Mouse (Mus musculus): ENCODE data around the gene Lrsam1. TPM values are rescaled to one million over a fixed set of nuclear protein-coding genes. Genes with fewer than 3 reads are reported as not detected.
A peak's percentile ranks its signal among the peaks of the same experiment; 100 is the strongest.

Gene Lrsam1
- polyA plus RNA-seq, 1 experiment from 2014 or later = 24.5 TPM

DNA sequence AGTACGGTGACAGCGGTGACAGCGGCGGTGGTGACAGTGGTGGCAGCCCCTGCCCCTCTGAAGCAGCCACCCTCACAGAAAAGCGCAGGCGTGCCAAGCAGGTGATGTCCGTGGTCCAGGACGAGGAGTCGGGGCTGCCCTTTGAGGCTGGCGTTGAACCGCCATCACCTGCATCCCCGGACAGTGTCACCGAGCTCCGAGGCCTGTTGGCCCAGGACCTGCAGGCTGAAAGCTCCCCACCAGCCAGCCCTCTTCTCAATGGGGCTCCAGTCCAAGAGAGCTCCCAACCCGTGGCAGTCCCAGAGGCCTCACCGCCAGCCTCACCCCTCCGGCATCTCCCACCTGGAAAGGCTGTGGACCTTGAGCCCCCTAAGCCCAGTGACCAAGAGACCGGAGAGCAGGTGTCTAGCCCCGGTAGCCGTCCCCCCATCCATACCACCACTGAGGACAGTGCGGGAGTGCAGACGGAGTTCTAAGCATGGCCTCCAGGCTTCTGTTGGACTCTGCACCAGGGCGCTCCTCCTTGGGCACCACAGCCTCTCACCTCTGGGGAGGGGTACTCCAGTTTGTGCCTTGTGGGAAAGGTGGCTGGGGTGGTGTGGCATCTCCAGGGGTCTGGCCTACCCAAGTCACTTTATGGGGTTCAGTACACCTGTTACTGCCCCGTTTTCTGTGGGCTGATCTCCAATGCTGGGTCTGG, 37.7 kb downstream of the Lrsam1 start:
- ATAC-seq = 0 out of 2 replicates have a peak, but pooled peaks have one; percentile 18

DNA sequence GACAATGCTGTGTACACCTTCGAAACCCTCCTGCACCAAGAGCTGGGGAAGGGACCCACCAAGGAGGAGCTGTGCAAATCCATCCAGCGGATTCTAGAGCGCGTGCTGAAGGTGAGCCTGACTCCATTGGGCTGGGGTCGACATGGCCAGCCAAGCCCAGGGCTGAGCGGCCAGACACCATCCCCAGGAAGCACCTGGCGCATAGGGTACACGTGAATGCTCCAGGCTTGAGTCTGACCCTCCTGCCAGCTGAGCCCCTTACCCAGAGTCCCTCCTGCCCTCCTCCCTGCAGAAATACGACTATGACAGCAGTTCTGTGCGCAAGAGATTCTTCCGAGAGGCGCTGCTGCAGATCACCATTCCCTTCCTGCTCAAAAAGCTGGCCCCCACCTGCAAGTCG, 38.9 kb downstream of the Lrsam1 start:
- Histone ChIP-seq H3K4me2 (ENCODE audit: low read length) (no peak overlapping the region), H3K9ac (ENCODE audit: low read depth, low read length) (no peak overlapping the region), H3K9me3 (ENCODE audit: control insufficient read depth, low read length) (no peaks in the 10 kb centered on the region), H3K27me3 (replicated peaks; ENCODE audit: control insufficient read depth, insufficient read depth, low read length) (no peaks in the 10 kb centered on the region), H3K4me1 (ENCODE audit: control insufficient read depth, insufficient read depth, low read depth, low read length) (no peaks in the 10 kb centered on the region), H3K36me3 (ENCODE audit: control insufficient read depth, insufficient read depth, low read length) (peaks cover 42% of the 10 kb centered on the region), H3K27ac (ENCODE audit: low read depth, low read length) (no peak overlapping the region), H3K4me3 (ENCODE audit: low read length) (no peak overlapping the region)
- ATAC-seq = no peak
- 87% methylated on average over 13 of the region's 13 CpGs for WGBS

More for the DNA sequence above, 37.7 kb downstream of the Lrsam1 start:
- Histone ChIP-seq H3K36me3 (ENCODE audit: control insufficient read depth, insufficient read depth, low read length) (peaks cover 42% of the 10 kb centered on the region), H3K27ac (ENCODE audit: low read depth, low read length) (no peak overlapping the region), H3K4me2 (ENCODE audit: low read length) (no peak overlapping the region), H3K4me3 (ENCODE audit: low read length) (no peak overlapping the region), H3K9ac (ENCODE audit: low read depth, low read length) (no peak overlapping the region), H3K4me1 (ENCODE audit: control insufficient read depth, insufficient read depth, low read depth, low read length) (no peaks in the 10 kb centered on the region), H3K9me3 (ENCODE audit: control insufficient read depth, low read length) (no peaks in the 10 kb centered on the region), H3K27me3 (replicated peaks; ENCODE audit: control insufficient read depth, insufficient read depth, low read length) (no peaks in the 10 kb centered on the region)
- 95% methylated on average over 24 of the region's 24 CpGs for WGBS

DNA sequence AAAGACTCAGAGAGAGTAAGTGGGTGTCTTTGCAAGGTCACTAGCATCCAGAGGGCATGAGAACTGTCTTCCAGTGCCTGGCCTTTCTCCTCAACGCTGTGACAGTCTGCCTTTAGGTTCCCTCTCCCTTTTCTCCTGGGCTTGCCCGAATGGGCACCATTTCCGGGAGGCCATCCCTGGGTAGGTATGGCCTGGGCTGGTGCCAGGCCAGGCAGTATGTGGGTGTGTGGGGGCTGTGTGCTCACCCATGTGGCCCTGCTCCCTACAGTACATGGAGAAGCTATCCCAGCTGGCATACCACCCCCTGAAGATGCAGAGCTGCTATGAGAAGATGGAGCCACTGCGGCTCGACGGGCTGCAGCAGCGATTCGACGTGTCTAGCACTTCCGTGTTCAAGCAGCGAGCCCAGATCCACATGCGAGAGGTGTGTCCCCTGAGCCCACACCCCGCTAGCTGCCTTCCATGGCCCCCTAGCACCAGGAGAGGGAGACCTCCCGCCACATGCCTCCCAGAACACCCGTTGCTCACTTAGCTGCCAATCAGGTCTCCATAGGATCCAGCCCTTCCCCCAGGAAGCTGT, 39.5 kb downstream of the Lrsam1 start:
- Histone ChIP-seq H3K27me3 (replicated peaks; ENCODE audit: control insufficient read depth, insufficient read depth, low read length) (no peaks in the 10 kb centered on the region), H3K4me3 (ENCODE audit: low read length) (no peak overlapping the region), H3K4me2 (ENCODE audit: low read length) (no peak overlapping the region), H3K36me3 (ENCODE audit: control insufficient read depth, insufficient read depth, low read length) (peaks cover 42% of the 10 kb centered on the region), H3K9me3 (ENCODE audit: control insufficient read depth, low read length) (no peaks in the 10 kb centered on the region), H3K4me1 (ENCODE audit: control insufficient read depth, insufficient read depth, low read depth, low read length) (no peaks in the 10 kb centered on the region), H3K27ac (ENCODE audit: low read depth, low read length) (no peak overlapping the region), H3K9ac (ENCODE audit: low read depth, low read length) (no peak overlapping the region)
- WGBS = 91% methylated on average over 15 of the region's 15 CpGs
- ATAC-seq = no peak

DNA sequence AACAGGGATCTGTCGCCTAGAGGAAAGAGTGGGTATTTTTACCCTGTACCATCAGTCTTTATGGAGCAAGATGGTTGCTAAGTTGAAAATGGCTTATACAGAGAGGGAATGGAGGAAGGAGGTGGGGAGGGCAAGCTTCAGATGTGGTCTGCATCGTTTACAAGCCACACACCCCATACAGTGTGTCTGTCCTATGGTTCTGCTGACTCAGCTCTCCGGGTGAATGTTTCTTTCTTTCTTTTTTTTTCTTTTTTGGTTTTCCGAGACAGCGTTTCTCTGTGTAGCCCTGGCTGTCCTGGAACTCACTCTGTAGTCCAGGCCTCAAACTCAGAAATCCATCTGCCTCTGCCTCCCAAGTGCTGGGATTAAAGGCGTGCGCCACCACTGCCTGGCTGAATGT, 40.2 kb downstream of the Lrsam1 start:
- H3K4me3 ChIP-seq (ENCODE audit: low read length) = no peak overlapping the region
- H3K4me1 ChIP-seq (ENCODE audit: control insufficient read depth, insufficient read depth, low read depth, low read length) = no peaks in the 10 kb centered on the region
- no peaks in the 10 kb centered on the region for H3K27me3 ChIP-seq (replicated peaks; ENCODE audit: control insufficient read depth, insufficient read depth, low read length)
- no peaks in the 10 kb centered on the region for H3K9me3 ChIP-seq (ENCODE audit: control insufficient read depth, low read length)
- 80% methylated on average over 7 of the region's 7 CpGs for WGBS
- no peak overlapping the region for H3K9ac ChIP-seq (ENCODE audit: low read depth, low read length)
- no peak overlapping the region for H3K27ac ChIP-seq (ENCODE audit: low read depth, low read length)
- ATAC-seq = no peak
- peaks cover 42% of the 10 kb centered on the region for H3K36me3 ChIP-seq (ENCODE audit: control insufficient read depth, insufficient read depth, low read length)
- H3K4me2 ChIP-seq (ENCODE audit: low read length) = no peak overlapping the region

DNA sequence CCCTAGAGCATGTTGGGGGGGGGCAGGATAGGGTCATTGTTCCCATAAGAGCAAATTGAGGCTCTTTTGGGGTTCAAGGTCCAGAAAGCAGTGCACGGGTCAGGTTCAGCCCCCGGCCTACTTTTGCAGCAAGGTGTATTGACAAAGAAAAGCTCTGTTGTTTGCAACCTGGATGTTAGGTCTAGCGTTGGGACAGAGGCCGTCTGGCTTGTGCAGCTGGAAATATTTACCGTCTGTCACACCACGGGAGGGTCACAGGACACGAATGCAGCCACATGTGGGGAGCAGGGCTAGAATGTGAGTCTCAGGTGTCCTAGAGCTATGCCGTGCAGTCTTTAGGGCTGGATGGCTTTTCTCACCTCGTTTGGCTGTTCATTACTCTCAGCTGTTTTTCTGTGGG, 43.0 kb downstream of the Lrsam1 start:
- Histone ChIP-seq H3K4me3 (ENCODE audit: low read length) (no peak overlapping the region), H3K9me3 (ENCODE audit: control insufficient read depth, low read length) (no peaks in the 10 kb centered on the region), H3K27ac (ENCODE audit: low read depth, low read length) (no peak overlapping the region), H3K9ac (ENCODE audit: low read depth, low read length) (no peak overlapping the region), H3K36me3 (ENCODE audit: control insufficient read depth, insufficient read depth, low read length) (peaks cover 32% of the 10 kb centered on the region), H3K27me3 (replicated peaks; ENCODE audit: control insufficient read depth, insufficient read depth, low read length) (no peaks in the 10 kb centered on the region), H3K4me1 (ENCODE audit: control insufficient read depth, insufficient read depth, low read depth, low read length) (no peaks in the 10 kb centered on the region; the same call in 1 of the 2 replicates), H3K4me2 (ENCODE audit: low read length) (no peak overlapping the region)
- WGBS = 82% methylated on average over 9 of the region's 9 CpGs
- no peak for ATAC-seq

DNA sequence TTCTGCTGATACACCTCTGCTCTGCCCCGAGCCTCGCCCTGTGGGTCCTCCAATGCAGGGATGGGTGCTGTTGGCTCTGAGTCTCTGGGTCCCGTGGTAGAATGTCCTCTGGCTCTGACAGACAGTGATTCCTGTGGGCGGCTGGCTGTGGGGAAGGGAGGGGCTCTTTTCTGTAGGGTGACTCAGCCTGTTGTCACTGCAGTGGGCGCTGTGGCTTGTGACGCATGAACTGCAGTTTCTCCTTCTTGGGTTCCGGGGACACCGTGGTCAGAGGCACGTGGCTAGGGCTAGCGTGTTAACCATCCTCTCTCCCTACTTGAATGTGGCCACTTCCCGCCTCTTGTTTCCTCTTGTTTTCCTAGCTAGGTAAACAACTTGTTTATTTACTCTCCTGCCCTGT, 43.9 kb downstream of the Lrsam1 start:
- no peak overlapping the region for H3K4me3 ChIP-seq (ENCODE audit: low read length)
- H3K4me1 ChIP-seq (ENCODE audit: control insufficient read depth, insufficient read depth, low read depth, low read length) = no peaks in the 10 kb centered on the region; the same call in 1 of the 2 replicates
- 80% methylated on average over 11 of the region's 11 CpGs for WGBS
- no peak for ATAC-seq
- H3K27me3 ChIP-seq (replicated peaks; ENCODE audit: control insufficient read depth, insufficient read depth, low read length) = no peaks in the 10 kb centered on the region
- H3K36me3 ChIP-seq (ENCODE audit: control insufficient read depth, insufficient read depth, low read length) = peaks cover 30% of the 10 kb centered on the region
- H3K4me2 ChIP-seq (ENCODE audit: low read length) = no peak overlapping the region
- H3K27ac ChIP-seq (ENCODE audit: low read depth, low read length) = no peak overlapping the region
- H3K9me3 ChIP-seq (ENCODE audit: control insufficient read depth, low read length) = no peaks in the 10 kb centered on the region
- no peak overlapping the region for H3K9ac ChIP-seq (ENCODE audit: low read depth, low read length)

DNA sequence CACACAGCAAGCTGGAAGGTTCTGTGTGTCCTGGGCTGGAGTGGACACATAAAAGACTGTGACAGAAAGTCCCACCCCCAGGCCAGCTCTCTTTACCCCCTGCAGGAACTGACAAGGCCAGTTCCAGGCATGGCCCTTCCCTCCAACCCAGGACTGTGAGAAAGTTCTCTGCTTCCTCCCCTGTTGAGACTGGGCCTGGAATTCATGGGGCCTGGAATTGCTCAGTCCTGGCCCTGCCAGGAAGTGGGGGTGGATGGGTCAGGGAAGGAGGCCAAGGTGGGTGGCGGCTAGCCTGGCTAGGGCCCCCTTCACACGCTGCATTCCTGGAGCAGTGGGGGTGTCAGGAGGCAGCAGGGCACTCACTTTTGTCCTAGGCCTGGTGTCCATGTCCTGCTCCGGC, 46.5 kb downstream of the Lrsam1 start:
- peak overlapping the region; percentile 47 for H3K27ac ChIP-seq (ENCODE audit: low read depth, low read length)
- H3K4me3 ChIP-seq (ENCODE audit: low read length) = no peak overlapping the region
- H3K9me3 ChIP-seq (ENCODE audit: control insufficient read depth, low read length) = no peaks in the 10 kb centered on the region
- peak; percentile 87 for ATAC-seq
- no peak overlapping the region for H3K9ac ChIP-seq (ENCODE audit: low read depth, low read length)
- no peak overlapping the region for H3K4me2 ChIP-seq (ENCODE audit: low read length)
- WGBS = 33% methylated on average over 3 of the region's 3 CpGs
- H3K4me1 ChIP-seq (ENCODE audit: control insufficient read depth, insufficient read depth, low read depth, low read length) = no peaks in the 10 kb centered on the region; the same call in 1 of the 2 replicates
- H3K36me3 ChIP-seq (ENCODE audit: control insufficient read depth, insufficient read depth, low read length) = peaks cover 21% of the 10 kb centered on the region
- no peaks in the 10 kb centered on the region for H3K27me3 ChIP-seq (replicated peaks; ENCODE audit: control insufficient read depth, insufficient read depth, low read length)

DNA sequence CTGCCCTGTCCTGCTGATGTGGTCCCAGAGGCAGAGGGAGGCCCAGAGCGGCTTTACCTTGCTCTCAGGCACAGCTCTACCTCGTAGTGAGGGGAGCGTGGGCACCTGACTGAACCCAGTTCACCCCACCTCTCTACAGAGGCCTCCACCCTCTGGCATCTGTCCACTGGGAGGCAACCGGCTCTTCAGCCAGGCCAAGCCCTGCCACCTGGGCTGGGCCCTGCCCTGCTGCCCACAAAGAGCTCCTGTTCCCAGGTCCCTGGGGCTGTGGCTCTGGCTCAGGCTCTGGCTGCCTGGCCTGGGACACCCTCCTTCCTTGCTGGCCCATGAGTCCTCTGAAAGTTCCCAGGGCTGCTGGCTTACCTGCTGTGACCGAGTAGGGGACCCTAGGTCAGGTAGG, 47.1 kb downstream of the Lrsam1 start:
- WGBS = 81% methylated on average over 5 of the region's 5 CpGs
- no peaks in the 10 kb centered on the region for H3K27me3 ChIP-seq (replicated peaks; ENCODE audit: control insufficient read depth, insufficient read depth, low read length)
- H3K4me2 ChIP-seq (ENCODE audit: low read length) = no peak overlapping the region
- H3K36me3 ChIP-seq (ENCODE audit: control insufficient read depth, insufficient read depth, low read length) = peaks cover 16% of the 10 kb centered on the region
- H3K9me3 ChIP-seq (ENCODE audit: control insufficient read depth, low read length) = no peaks in the 10 kb centered on the region
- H3K27ac ChIP-seq (ENCODE audit: low read depth, low read length) = peak overlapping the region; percentile 47
- H3K4me1 ChIP-seq (ENCODE audit: control insufficient read depth, insufficient read depth, low read depth, low read length) = no peaks in the 10 kb centered on the region; the same call in 1 of the 2 replicates
- no peak overlapping the region; the same call in 1 of the 2 replicates for H3K9ac ChIP-seq (ENCODE audit: low read depth, low read length)
- no peak overlapping the region for H3K4me3 ChIP-seq (ENCODE audit: low read length)
- 0 out of 2 replicates have a peak, but pooled peaks have one; percentile 5 for ATAC-seq

DNA sequence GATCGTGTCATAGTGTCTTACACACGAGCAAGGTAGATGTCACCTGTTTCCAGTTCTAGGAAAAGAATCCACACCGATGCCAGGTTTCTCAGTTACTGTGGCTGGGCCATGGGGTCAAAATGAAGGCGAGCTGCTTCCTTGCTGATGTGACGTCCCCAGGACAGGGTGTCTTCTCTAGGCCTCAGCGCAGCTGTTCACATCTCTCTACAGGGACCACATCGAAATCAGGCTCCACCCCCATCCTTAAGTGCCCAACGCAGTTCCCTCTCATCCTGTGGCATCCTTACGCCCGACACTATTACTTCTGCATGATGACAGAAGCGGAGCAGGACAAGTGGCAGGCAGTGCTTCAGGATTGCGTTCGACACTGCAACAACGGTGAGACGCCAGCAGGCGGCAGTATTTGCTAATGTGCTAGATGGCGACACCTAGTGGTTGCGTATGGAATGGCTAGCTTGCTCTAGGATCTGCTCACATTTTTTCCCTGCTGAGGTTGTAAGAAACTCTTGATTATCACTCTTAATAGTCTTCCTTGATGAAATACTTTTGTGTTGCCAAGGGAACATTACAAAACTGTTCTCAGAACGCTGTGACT, 49.1 kb downstream of the Lrsam1 start:
- no peak overlapping the region for H3K4me3 ChIP-seq (ENCODE audit: low read length)
- ATAC-seq = no peak
- no peak overlapping the region for H3K27ac ChIP-seq (ENCODE audit: low read depth, low read length)
- H3K27me3 ChIP-seq (replicated peaks; ENCODE audit: control insufficient read depth, insufficient read depth, low read length) = no peaks in the 10 kb centered on the region
- H3K4me1 ChIP-seq (ENCODE audit: control insufficient read depth, insufficient read depth, low read depth, low read length) = peaks cover 19% of the 10 kb centered on the region
- no peaks in the 10 kb centered on the region for H3K9me3 ChIP-seq (ENCODE audit: control insufficient read depth, low read length)
- H3K36me3 ChIP-seq (ENCODE audit: control insufficient read depth, insufficient read depth, low read length) = peaks cover 13% of the 10 kb centered on the region
- no peak overlapping the region for H3K9ac ChIP-seq (ENCODE audit: low read depth, low read length)
- WGBS = 30% methylated on average over 19 of the region's 19 CpGs
- no peak overlapping the region for H3K4me2 ChIP-seq (ENCODE audit: low read length)

All from hindbrain, embryonic 16.5 days (tissue).